Mouse (Mus musculus) megakaryocyte, embryonic 14.5 days (primary cell): Measurements from ENCODE around the gene Rpl9.

Source experiments
- FLI1 ChIP-seq: IDR thresholded peaks from 2 replicates; pipeline ENCODE4 v1.6.1; 2012; ENCODE audit warnings: low read length, inconsistent platforms, mixed read lengths
- GATA1 ChIP-seq: IDR thresholded peaks from 3 replicates; pipeline ENCODE4 v1.6.1; 2012; ENCODE audit warnings: mixed read lengths, low read length, inconsistent platforms, borderline replicate concordance

DNA sequence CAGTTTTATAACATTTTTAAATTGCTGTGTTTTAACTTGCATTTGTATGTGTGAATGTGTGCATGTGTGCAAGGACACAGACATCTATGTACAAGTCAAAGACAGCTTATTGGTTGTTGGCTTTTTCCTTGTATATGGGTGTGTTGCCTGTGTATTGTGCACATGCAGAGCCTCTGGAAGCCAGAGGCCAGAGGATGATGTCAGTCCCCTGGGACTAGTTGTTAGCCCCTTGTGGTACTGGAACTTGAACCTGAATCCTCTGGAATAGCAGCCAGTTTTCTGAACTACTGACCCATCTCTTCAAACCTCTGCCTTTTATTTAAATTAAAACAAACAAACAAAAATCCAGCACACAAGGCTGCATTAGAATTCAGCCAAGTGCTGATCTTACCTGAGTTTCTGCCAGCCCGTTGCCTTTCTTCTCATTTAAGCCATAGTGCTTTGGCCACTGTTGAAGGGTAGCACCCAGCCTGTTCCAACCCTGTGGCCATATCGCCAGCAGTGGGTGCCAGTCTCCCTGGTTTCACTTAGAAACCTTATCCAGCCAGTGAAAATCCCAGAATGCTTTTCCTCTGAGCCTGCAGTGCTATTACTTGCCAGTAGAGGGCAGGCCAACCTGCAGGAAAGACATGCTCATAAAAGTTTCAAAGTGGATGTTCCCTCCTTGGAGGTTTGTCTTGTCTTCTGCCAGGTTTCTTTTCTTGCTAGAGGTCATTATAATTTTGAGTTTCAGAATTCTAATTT is 10.2 kb upstream of the Rpl9 start:
- TF ChIP-seq GATA1 = no peak
- no peak for TF ChIP-seq FLI1
